Mouse (Mus musculus): ENCODE measurements around the gene Ccdc169. TPM values are rescaled to one million over a fixed set of nuclear protein-coding genes. Genes with fewer than 3 reads are reported as not detected.

Gene Ccdc169
- polyA plus RNA-seq, 1 experiment: not detected

GRCm38 (mm10) chr3:55206413-55206812, 69.3 kb downstream of the Ccdc169 start:
- TF ChIP-seq TAL1 (IDR thresholded peaks at IDR 0.05; ENCODE audit: low read length) (no peak), GATA1 (IDR thresholded peaks at IDR 0.05; ENCODE audit: low read length) (no peak)

GRCm38 (mm10) chr3:55207665-55208064, 70.5 kb downstream of the Ccdc169 start:
- Histone ChIP-seq H3K4me1 (ENCODE audit: control insufficient read depth) (no peaks in the 10 kb centered on the region), H3K27me3 (ENCODE audit: control insufficient read depth) (no peaks in the 10 kb centered on the region), H3K9me3 (ENCODE audit: control insufficient read depth, low read length) (peaks cover 3% of the 10 kb centered on the region), H3K4me3 (replicated peaks) (no peak overlapping the region), H3K36me3 (ENCODE audit: control insufficient read depth) (no peaks in the 10 kb centered on the region)
- TF ChIP-seq GATA1 (IDR thresholded peaks at IDR 0.05; ENCODE audit: low read length): no peak
- no peak for TF ChIP-seq TAL1 (IDR thresholded peaks at IDR 0.05; ENCODE audit: low read length)

More at GRCm38 (mm10) chr3:55206413-55206812, 69.3 kb downstream of the Ccdc169 start:
- Histone ChIP-seq H3K27me3 (ENCODE audit: control insufficient read depth) (no peaks in the 10 kb centered on the region), H3K4me3 (replicated peaks) (no peak overlapping the region), H3K4me1 (ENCODE audit: control insufficient read depth) (no peaks in the 10 kb centered on the region), H3K36me3 (ENCODE audit: control insufficient read depth) (no peaks in the 10 kb centered on the region), H3K9me3 (ENCODE audit: control insufficient read depth, low read length) (peaks cover 3% of the 10 kb centered on the region)

GRCm38 (mm10) chr3:55212254-55212653, 75.1 kb downstream of the Ccdc169 start:
- H3K4me3 ChIP-seq (replicated peaks): no peak overlapping the region
- H3K4me1 ChIP-seq (ENCODE audit: control insufficient read depth): no peaks in the 10 kb centered on the region
- TF ChIP-seq TAL1 (IDR thresholded peaks at IDR 0.05; ENCODE audit: low read length): no peak
- no peak for TF ChIP-seq GATA1 (IDR thresholded peaks at IDR 0.05; ENCODE audit: low read length)
- peaks cover 5% of the 10 kb centered on the region; the same call in 1 of the 2 replicates for H3K9me3 ChIP-seq (ENCODE audit: control insufficient read depth, low read length)
- H3K27me3 ChIP-seq (ENCODE audit: control insufficient read depth): no peaks in the 10 kb centered on the region
- no peaks in the 10 kb centered on the region for H3K36me3 ChIP-seq (ENCODE audit: control insufficient read depth)

DNA sequence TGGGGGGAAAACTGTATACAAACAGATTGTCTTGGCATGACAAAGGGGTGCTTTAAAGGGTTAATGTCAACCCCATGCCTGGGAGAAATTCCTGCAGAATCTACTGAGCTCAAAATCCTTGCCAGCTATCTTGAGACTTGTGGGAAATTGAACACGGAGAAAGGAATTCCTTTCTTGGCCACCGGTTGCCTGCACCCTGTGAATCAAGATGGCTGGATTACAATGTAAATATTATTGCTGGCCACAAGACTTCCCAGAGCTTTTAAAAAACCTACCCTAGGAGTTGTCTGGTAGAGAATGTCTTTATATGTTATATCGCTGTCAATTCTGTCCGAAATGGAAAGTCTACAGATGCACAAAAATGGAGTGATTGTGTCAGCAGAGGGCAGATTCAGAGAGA, 76.6 kb downstream of the Ccdc169 start:
- Histone ChIP-seq H3K4me1 (ENCODE audit: control insufficient read depth) (no peaks in the 10 kb centered on the region), H3K36me3 (ENCODE audit: control insufficient read depth) (no peaks in the 10 kb centered on the region), H3K9me3 (ENCODE audit: control insufficient read depth, low read length) (peaks cover 5% of the 10 kb centered on the region; the same call in 1 of the 2 replicates), H3K27me3 (ENCODE audit: control insufficient read depth) (no peaks in the 10 kb centered on the region), H3K4me3 (replicated peaks) (no peak overlapping the region)
- TF ChIP-seq TAL1 (IDR thresholded peaks at IDR 0.05; ENCODE audit: low read length) (no peak), GATA1 (IDR thresholded peaks at IDR 0.05; ENCODE audit: low read length) (no peak)

DNA sequence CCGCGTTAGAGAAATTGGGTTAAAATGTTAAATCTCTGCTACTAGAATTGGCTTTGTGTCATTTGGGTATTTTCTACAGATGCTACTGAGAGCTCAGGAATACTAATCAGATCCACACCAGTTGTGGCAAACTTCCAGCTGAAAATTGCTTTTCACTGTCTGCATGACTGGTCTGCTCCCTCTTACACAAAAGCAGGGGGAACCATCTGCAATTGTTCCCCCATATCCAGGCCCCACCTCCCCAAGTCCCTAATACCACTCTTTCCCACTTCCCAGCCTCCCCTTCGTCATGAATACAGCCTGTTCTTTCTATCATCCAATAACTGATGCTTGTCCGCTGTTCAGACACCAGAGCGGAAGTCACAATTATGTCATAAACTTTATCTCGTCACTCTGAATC, 77.3 kb downstream of the Ccdc169 start:
- Histone ChIP-seq H3K4me1 (ENCODE audit: control insufficient read depth) (no peaks in the 10 kb centered on the region), H3K4me3 (replicated peaks) (no peak overlapping the region), H3K27me3 (ENCODE audit: control insufficient read depth) (no peaks in the 10 kb centered on the region), H3K9me3 (ENCODE audit: control insufficient read depth, low read length) (peaks cover 5% of the 10 kb centered on the region; the same call in 1 of the 2 replicates), H3K36me3 (ENCODE audit: control insufficient read depth) (no peaks in the 10 kb centered on the region)
- TF ChIP-seq GATA1 (IDR thresholded peaks at IDR 0.05; ENCODE audit: low read length) (no peak), TAL1 (IDR thresholded peaks at IDR 0.05; ENCODE audit: low read length) (no peak)

DNA sequence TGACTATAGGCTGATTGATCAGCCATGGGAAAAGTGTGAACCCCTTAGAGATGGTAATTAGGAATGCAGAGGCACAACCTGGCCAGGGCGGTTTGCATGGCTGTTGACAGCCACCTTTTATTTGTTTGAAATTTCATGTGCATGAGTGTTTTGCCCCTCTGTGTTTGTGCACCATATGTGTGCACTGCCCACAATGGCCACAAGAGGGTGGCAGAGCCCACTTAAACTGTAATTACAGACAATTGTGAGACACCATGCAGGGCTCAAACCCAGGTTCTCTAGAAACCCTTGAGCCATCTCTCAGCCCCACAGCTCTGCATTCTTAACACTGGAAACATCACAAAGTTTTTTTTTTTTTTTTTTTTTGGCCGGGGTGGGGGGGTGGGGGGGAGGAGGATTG, 85.4 kb downstream of the Ccdc169 start:
- TF ChIP-seq TAL1 (IDR thresholded peaks at IDR 0.05; ENCODE audit: low read length): no peak
- TF ChIP-seq GATA1 (IDR thresholded peaks at IDR 0.05; ENCODE audit: low read length): no peak

More for the DNA sequence above, 85.4 kb downstream of the Ccdc169 start:
- H3K9me3 ChIP-seq (ENCODE audit: control insufficient read depth, low read length): peaks cover 10% of the 10 kb centered on the region
- no peak overlapping the region for H3K4me3 ChIP-seq (replicated peaks)
- no peaks in the 10 kb centered on the region for H3K36me3 ChIP-seq (ENCODE audit: control insufficient read depth)
- H3K27me3 ChIP-seq (ENCODE audit: control insufficient read depth): no peaks in the 10 kb centered on the region
- H3K4me1 ChIP-seq (ENCODE audit: control insufficient read depth): no peaks in the 10 kb centered on the region

Other genes with a start within 250 kb of the Ccdc169 start
- gene Sertm1, start 221.5 kb upstream of the Ccdc169 start, polyA plus RNA-seq (2012): not detected in 2 replicates
- gene Ccna1, start 81.8 kb upstream of the Ccdc169 start, polyA plus RNA-seq (2012): not detected in 2 replicates
- 0.08 and 0.25 TPM in 2 replicates for gene Spg20, start 25.2 kb upstream of the Ccdc169 start, polyA plus RNA-seq (2012)
- not detected in 2 replicates for gene Sohlh2, start 44.7 kb downstream of the Ccdc169 start, polyA plus RNA-seq (2012)
- gene Dclk1, start 105.0 kb downstream of the Ccdc169 start, polyA plus RNA-seq (2012): 0.01 TPM in 1 of 2 replicates, not detected in the other